Mouse (Mus musculus): ENCODE results near the gene Eml4.

Eml4 gene

DNA sequence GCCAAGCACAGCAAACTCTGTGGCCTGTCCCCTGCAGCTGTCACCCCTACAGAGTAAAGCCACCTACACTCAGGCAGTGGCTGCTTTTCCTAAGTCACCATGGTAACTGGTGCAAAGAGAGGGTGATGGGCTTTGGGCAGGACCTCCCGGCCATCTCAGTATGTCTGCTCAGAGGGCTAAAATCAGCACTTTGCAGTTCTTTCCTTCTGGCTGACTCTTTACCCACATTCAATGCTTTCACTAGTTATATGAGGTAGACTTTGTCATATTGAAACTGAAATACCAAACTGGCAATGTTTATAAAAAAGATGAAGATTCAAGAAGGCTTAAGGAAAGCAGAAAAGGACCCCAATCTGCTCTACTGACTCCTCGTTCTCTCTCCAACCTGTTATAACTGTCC lies 133.1 kb downstream of the Eml4 start:
- in situ Hi-C loops (cut with MboI; ENCODE audit: low sequenced_read_pairs) = no loop called here

DNA sequence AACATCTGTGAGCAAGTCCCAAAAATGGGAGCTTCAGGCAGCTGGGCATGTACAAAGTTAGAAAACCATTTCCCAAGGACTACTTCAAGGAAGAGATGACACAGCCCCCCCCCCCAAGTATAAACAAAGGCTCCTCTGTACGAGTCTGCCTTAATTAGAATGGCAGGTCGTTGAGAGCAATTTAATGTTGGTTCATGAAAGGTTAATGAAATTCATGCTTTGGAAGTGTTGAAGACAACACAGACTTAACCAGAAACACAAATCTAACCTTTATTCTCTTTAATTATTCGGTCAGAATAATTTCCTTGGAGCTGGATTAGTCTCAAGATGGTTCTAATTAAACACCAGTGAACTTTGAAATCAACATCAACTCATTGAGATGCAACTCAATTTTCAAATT lies 137.0 kb downstream of the Eml4 start:
- in situ Hi-C loops (cut with MboI; ENCODE audit: low sequenced_read_pairs) = no loop called here

DNA sequence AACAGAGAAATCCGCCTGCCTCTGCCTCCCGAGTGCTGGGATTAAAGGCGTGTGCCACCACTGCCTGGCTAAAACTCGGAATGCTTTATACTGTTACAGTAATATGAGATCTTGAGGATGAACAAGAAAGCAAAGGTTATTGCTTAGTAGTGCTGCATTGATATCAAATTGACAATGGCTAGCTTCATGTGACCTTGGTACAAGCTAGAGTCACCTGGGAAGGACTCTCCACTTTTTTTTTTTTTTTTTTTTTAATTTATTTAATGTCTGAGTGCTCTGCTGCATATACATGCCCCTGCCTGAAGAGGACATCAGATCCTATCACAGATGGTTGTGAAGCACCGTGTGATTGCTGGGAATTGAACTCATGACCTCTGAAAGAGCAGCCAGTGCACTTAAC lies 148.2 kb downstream of the Eml4 start:
- in situ Hi-C loops (cut with MboI; ENCODE audit: low sequenced_read_pairs) = no loop called here

GRCm38 (mm10) chr17:83499692-83500091 lies 149.0 kb downstream of the Eml4 start:
- in situ Hi-C loops (cut with MboI; ENCODE audit: low sequenced_read_pairs) = no loop called here

DNA sequence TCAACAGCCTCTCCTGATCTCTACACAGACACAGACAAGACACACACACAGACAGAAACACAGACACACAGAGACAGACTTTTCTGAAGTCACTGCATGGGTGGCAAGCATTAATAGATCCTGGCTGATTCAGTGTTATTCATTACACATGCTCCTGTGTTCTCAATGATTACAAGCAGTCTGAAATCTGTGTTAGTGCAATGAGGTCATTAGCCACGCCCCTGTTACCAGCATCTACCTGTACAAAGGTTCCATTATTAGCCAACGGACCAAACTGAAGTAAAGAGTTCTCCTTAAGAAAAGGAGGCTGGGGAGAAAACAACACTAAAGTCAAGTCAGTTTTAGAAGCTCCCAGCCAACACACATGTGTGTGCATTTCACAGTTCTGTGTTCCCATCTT lies 153.0 kb downstream of the Eml4 start:
- in situ Hi-C loops (cut with MboI; ENCODE audit: low sequenced_read_pairs) = no loop called here

DNA sequence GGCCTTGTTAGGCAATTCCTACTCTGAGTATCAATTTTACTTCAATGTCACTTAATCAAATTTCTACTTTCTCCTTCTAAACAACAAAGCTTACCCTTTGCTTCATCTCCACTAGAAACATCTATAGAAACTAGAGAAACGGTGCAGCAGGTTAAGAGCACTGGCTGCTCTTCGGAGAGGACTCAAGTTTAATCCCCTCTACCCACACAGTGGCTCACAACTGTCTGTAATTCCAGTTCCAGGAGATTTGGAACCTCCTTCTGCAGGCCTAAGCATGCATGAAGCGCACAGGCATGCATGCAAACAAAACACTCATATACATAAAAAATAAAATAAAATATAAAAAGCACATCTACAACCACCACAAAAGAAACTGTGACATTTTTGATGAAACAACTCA lies 161.4 kb downstream of the Eml4 start:
- in situ Hi-C loops (cut with MboI; ENCODE audit: low sequenced_read_pairs) = no loop called here

DNA sequence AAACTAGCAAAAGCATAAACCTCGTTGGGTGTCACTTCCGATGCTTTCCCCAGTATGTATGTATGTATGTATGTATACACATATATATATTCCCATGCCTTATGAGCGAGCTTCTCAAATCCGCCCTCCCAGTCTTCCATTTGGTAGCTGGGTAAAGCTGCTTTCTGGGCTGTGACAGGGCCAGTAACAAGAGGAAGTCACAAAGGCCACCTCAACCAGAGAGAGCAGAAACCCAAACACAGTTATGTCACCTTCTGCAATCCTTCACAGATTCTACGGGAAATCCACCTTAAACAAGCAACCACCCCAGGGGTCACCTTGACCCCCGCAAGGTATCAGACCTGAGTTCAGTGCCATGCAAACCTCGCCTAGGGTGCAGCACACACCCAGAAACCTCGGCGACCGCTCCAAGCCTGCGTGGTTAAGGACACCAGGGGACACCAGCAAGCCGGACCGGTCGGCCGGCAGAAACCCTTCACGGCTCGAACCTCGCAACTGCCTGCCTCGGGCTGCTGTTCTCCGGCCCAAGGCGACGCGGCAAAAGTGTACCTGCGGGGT lies 163.0 kb downstream of the Eml4 start:
- in situ Hi-C loops (cut with MboI; ENCODE audit: low sequenced_read_pairs) = no loop called here

DNA sequence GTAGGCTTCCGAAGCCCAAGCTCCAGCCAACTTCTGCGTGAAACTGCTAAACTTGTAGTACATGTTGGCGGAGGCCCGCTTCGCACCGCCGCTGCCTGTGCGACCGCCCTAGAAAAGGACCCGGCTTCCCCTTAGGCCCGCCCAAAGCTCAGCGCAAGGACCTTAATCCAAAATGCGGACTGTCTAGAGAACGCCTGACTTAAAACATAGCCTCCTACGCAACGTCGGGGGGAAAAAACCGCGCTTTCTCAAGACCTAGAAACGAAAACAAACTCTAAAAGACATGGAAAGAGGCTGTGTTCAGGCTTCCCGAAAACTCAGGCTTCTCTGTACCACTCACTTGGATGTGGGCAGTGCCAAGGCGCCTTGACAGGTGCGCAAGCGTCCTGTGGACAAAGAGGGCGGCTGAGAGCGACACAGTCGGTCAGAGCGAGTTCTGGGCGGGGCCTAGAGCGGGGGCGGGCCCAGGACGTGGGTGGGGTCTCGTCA lies 163.5 kb downstream of the Eml4 start:
- in situ Hi-C loops (cut with MboI; ENCODE audit: low sequenced_read_pairs) = no loop called here

GRCm38 (mm10) chr17:83517280-83518015 lies 166.7 kb downstream of the Eml4 start, which contains the start of gene Cox7a2l:
Gene Cox7a2l (minus strand): TSS chr17:83517330.
- in situ Hi-C loops (cut with MboI; ENCODE audit: low sequenced_read_pairs) = no loop called here

DNA sequence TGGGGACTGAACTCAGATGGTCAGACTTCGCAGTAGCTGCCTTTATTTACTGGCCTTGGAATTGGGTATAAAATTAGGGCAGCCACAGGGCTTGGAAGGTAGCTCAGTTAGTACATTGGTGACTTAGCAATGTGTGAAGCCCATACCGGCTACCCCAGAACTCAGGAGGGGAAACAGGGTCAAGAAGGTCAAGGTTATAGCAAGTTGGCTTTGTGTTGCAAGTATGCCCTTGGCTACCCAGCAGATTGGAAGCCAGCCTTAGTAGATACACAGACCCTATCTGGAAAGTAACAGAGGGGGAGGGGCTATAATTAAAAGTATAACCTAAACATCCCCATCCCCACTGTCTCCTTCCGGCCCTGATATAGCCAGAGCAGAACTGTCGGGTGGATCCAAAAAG lies 171.2 kb downstream of the Eml4 start:
- in situ Hi-C loops (cut with MboI; ENCODE audit: low sequenced_read_pairs) = no loop called here

DNA sequence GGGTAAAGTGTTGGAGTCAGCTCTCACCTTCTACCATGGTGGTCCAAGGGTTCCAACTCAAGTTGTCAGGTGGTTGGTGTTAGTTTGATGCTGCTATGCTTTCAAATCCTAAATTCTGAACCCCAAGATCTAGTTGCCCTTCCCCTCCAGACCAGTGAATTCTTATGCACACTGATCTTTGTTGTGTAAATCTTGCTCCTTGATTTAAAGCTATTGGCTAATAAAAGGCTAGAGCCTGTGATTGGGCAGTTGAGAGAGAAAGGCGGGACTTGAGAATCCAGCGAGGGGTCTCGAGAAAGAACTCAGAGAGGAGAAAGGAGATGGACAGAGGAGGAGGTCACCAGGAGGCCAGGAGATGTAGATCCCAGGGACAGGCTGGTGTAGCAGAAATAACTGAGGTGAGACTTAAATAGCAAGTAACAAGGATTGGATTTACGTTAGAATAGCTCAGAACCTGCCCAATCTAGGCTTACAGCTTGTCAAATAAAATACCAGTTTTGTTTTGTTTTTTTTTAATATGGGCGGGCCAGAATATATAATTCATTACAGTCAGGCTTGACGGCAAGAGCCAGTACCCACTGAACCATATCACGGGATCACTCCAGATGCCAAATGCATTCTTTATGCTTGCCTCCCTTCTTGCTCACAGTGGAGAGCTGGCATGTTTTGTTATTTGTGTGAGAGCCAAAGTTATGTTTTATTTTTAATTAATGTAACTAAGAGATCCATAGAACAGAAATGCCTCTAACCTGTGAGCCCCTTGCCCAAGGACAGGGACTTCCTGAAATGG lies 172.1 kb downstream of the Eml4 start:
- in situ Hi-C loops (cut with MboI; ENCODE audit: low sequenced_read_pairs) = no loop called here

- in situ Hi-C loops (cut with MboI; ENCODE audit: low sequenced_read_pairs) = no loop called here
Measured at GRCm38 (mm10) chr17:83524753-83525152, 174.0 kb downstream of the Eml4 start.

- in situ Hi-C loops (cut with MboI; ENCODE audit: low sequenced_read_pairs) = no loop called here
Measured at GRCm38 (mm10) chr17:83525596-83525995, 174.9 kb downstream of the Eml4 start.

GRCm38 (mm10) chr17:83526091-83526561 lies 175.4 kb downstream of the Eml4 start:
- in situ Hi-C loops (cut with MboI; ENCODE audit: low sequenced_read_pairs) = no loop called here

- in situ Hi-C loops (cut with MboI; ENCODE audit: low sequenced_read_pairs) = no loop called here
Measured at GRCm38 (mm10) chr17:83526624-83527532, 176.1 kb downstream of the Eml4 start.

GRCm38 (mm10) chr17:83527651-83528381 lies 177.1 kb downstream of the Eml4 start:
- in situ Hi-C loops (cut with MboI; ENCODE audit: low sequenced_read_pairs) = no loop called here
